Comparison of ENCODE assay signal across 8 mouse cellular contexts in the genomic region with DNA sequence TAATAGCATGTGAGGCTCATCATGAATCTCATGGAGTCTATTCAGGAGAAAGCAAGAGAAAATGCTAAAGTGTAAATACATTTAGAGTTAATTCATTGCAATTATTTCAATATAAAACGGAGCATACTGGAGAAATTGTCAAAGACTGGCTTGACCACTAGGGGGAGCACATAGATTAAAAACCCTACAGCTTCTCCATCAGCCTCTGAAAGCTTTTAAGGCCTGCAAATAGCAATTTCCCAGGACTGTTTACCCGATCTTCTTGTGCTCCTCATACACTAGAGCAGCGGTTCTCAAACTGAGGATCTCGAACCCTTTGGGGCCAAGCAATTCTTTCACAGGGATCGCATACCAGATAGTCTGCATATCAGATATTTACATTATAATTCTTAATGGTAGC.
DNase-seq lines count a peak whose midpoint lies in the region; ATAC-seq and TF ChIP-seq lines count a peak whose summit lies in the region.

No protein-coding gene starts in this region.

- ATAC-seq in Patski: no peak

- no peaks in the 10 kb centered on the region for H3K27me3 ChIP-seq in Patski

- peak; percentile 66 for DNase-seq in adrenal gland, adult 2 months
- DNase-seq in adrenal gland, adult 8-10 months: no peak
- DNase-seq in Patski (ENCODE audit: low read depth, low spot score): peak; percentile 24
- DNase-seq in embryo, embryonic 10 days (ENCODE audit: low spot score): peak; percentile 76
- peak; percentile 37 to 73 for DNase-seq in heart, postnatal 14 days
- DNase-seq in layer of hippocampus, adult 9-10 months (ENCODE audit: low spot score): peak; percentile 80
- peak; percentile 87 for DNase-seq in lung, postnatal 36 days
- DNase-seq in right cerebral cortex, postnatal 14 days: peak; percentile 40

- POLR2A ChIA-PET in Patski (lab: Charles Lee): no interaction called here

- peak; percentile 75 for TF ChIP-seq CTCF in Patski (IDR thresholded peaks at IDR 0.05)

- CTCF ChIA-PET in Patski (lab: Charles Lee): interaction anchor here (1.1 to 1.5 kb wide), 2 partner anchors 59 to 1992 kb away, joined by 4 read pairs; no protein-coding TSS in a partner anchor

- intact Hi-C loops in heart, postnatal 14 days (cut with DNase I): loop anchor here (2.0 to 10.0 kb wide), 7 partner anchors 58 to 1774 kb away; no protein-coding TSS in a partner anchor

- in situ Hi-C loops in Patski (cut with MboI; ENCODE audit: low pct_unique_long_range_greater_than_20kb): loop anchor here (5.0 to 25.0 kb wide), 3 partner anchors 1202 to 1739 kb away; partner anchors contain the start of gene Rfpl4b
